Mouse (Mus musculus) bone marrow, adult 2 months (tissue): ENCODE measurements at regions not wholly inside any gene's neighbourhood (a gene's known extent, or its start where the extent isn't known, plus 50 kb on each side); places are given as distances from the start of the nearest gene placed in this dataset.
"Not testable (repeated sequence)": the region's sequence is repeated elsewhere in the genome, so short reads cannot be mapped to it uniquely, and the experiment has no call there.

Experiments used
- CTCF ChIP-seq: fragments of 200-500 bp; IDR thresholded peaks from 2 replicates; pipeline ENCODE4 v1.5.1; 2011; ENCODE audit warnings: low read length, control low read depth; ENCODE audit not compliant: control insufficient read depth, insufficient read depth
- POLR2A ChIP-seq: fragments of 200-500 bp; IDR thresholded peaks from 2 replicates; pipeline ENCODE4 v1.6.1; 2011; ENCODE audit warnings: low read depth, mild to moderate bottlenecking, control low read depth, low read length, borderline replicate concordance; ENCODE audit not compliant: control insufficient read depth

DNA sequence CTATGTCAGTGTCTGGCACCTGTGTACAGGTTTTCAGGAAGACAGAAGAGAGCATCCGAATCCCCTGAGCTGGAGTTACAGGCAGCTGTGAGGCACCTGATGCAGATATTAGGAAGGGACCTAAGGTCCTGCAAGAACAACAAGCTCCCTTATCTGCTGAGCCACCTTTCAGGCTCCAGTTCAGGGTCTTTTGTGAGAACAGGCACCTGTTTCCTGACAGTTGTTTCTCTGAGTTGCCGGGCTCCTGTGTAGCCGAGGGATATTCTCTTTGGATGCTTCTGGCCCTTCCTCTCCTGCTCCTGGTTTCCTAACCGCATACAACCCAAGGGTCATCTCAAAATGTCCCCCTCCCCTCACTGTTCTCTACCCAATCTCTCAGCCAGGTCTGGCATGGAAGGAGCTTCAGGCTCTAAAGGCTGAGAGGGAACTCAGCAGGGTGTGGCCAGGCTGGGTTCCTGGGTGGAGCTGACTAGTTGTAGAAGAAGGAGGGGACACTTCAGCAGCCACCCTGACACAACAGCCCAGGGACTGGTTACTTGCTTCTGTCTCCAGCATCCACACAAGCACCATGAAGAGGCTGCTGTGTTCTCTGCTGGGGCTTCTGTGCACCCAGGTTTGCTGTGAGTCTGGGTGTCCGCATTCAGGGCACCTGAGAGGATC lies 619.5 kb downstream of the Dad1 start:
- not testable (repeated sequence) for TF ChIP-seq POLR2A, CTCF
